Mouse (Mus musculus): ENCODE results near the gene Ttyh3.

- TF ChIP-seq ZNF384 (IDR thresholded peaks at IDR 0.05; ENCODE audit: low read depth, low read length) = no peak
- no peak for TF ChIP-seq HCFC1 (IDR thresholded peaks at IDR 0.05; ENCODE audit: borderline replicate concordance, insufficient read depth, low read length)
- TF ChIP-seq MAFK (IDR thresholded peaks at IDR 0.05; ENCODE audit: insufficient read depth, low read depth, low read length) = no peak
- no peak for TF ChIP-seq ZC3H11A (IDR thresholded peaks at IDR 0.05; ENCODE audit: borderline replicate concordance, low read depth, low read length)
- TF ChIP-seq CHD2 (IDR thresholded peaks at IDR 0.05; ENCODE audit: low read depth, low read length) = no peak
These were observed 4.6 kb downstream of the Ttyh3 start for GRCm38 (mm10) chr5:140644263-140644662.
